Mouse (Mus musculus) G1E (cell line): ENCODE measurements at regions not wholly inside any gene's neighbourhood (a gene's known extent, or its start where the extent isn't known, plus 50 kb on each side); places are given as distances from the start of the nearest gene placed in this dataset.

Source experiments
- CTCF ChIP-seq: IDR thresholded peaks from 2 replicates; pipeline ENCODE4 v1.5.1; 2012; ENCODE audit warnings: low read depth, low read length, inconsistent platforms, mixed read lengths
- POLR2AphosphoS5 ChIP-seq: IDR thresholded peaks from 2 replicates; pipeline ENCODE4 v1.6.1; 2012; ENCODE audit warnings: low read depth, low read length, inconsistent platforms; ENCODE audit not compliant: insufficient replicate concordance

GRCm38 (mm10) chr6:135449228-135449627 is 86.9 kb downstream of the Emp1 start:
- TF ChIP-seq CTCF (no peak), POLR2AphosphoS5 (no peak)
